Mouse (Mus musculus): Measurements from ENCODE around the gene Gm21860.
"Not testable (repeated sequence)": the region's sequence is repeated elsewhere in the genome, so short reads cannot be mapped to it uniquely, and the experiment has no call there.

- not testable (repeated sequence) for TF ChIP-seq CTCF (IDR thresholded peaks at IDR 0.05; ENCODE audit: low read depth, low read length); POLR2A (IDR thresholded peaks at IDR 0.05; ENCODE audit: borderline replicate concordance, low read depth, low read length)
Observed at GRCm38 (mm10) chrY:90731593-90731955, 23.0 kb downstream of the Gm21860 start.

Measured in bone marrow macrophage, adult 2 months (primary cell).